Mouse (Mus musculus): ENCODE results near the gene Gstt2. TPM values are rescaled to one million over a fixed set of nuclear protein-coding genes. Genes with fewer than 3 reads are reported as not detected.

The Gstt2 gene
- total RNA-seq (2015) (4.7 and 5.9 TPM in 2 replicates), total RNA-seq (2017) (1.8 and 4.7 TPM in 2 replicates)

- peak; percentile 75 for ATAC-seq (ENCODE audit: poor library complexity, severe bottlenecking)
These were observed at the start of gene Gstt2 for GRCm38 (mm10) chr10:75837248-75837759. TSS of gene Gstt2 (minus strand) at chr10:75837424.

- no peak for ATAC-seq (ENCODE audit: poor library complexity, severe bottlenecking)
These were observed 47.5 kb upstream of the Gstt2 start for GRCm38 (mm10) chr10:75884742-75885141.

GRCm38 (mm10) chr10:75883232-75883552, 46.0 kb upstream of the Gstt2 start:
- ATAC-seq (ENCODE audit: poor library complexity, severe bottlenecking): peak; percentile 68

- ATAC-seq (ENCODE audit: poor library complexity, severe bottlenecking): no peak
These were observed 45.4 kb upstream of the Gstt2 start for GRCm38 (mm10) chr10:75882433-75883231.

- no peak for ATAC-seq (ENCODE audit: poor library complexity, severe bottlenecking)
These were observed 44.6 kb upstream of the Gstt2 start for GRCm38 (mm10) chr10:75881578-75882432.

- ATAC-seq (ENCODE audit: poor library complexity, severe bottlenecking): no peak
These were observed 43.8 kb upstream of the Gstt2 start for GRCm38 (mm10) chr10:75880771-75881577.

GRCm38 (mm10) chr10:75880351-75880750, 43.1 kb upstream of the Gstt2 start:
- no peak for ATAC-seq (ENCODE audit: poor library complexity, severe bottlenecking)

- no peak for ATAC-seq (ENCODE audit: poor library complexity, severe bottlenecking)
These were observed 41.6 kb upstream of the Gstt2 start for GRCm38 (mm10) chr10:75878836-75879235.

GRCm38 (mm10) chr10:75873543-75874170, 36.4 kb upstream of the Gstt2 start:
- no peak for ATAC-seq (ENCODE audit: poor library complexity, severe bottlenecking)

GRCm38 (mm10) chr10:75872915-75873542, 35.8 kb upstream of the Gstt2 start:
- peak; percentile 35; the same call in 1 of the 2 replicates for ATAC-seq (ENCODE audit: poor library complexity, severe bottlenecking)

- peak; percentile 7; the same call in 1 of the 2 replicates for ATAC-seq (ENCODE audit: poor library complexity, severe bottlenecking)
These were observed 35.0 kb upstream of the Gstt2 start for GRCm38 (mm10) chr10:75872025-75872914.

- no peak for ATAC-seq (ENCODE audit: poor library complexity, severe bottlenecking)
These were observed 24.4 kb upstream of the Gstt2 start for GRCm38 (mm10) chr10:75861587-75861986.

GRCm38 (mm10) chr10:75860746-75861145, 23.5 kb upstream of the Gstt2 start:
- peak; percentile 28; the same call in 1 of the 2 replicates for ATAC-seq (ENCODE audit: poor library complexity, severe bottlenecking)

- peak; percentile 97 for ATAC-seq (ENCODE audit: poor library complexity, severe bottlenecking)
These were observed 22.7 kb upstream of the Gstt2 start, which contains the start of gene Mif for GRCm38 (mm10) chr10:75859786-75860470. TSS of gene Mif (minus strand) at chr10:75860240.

GRCm38 (mm10) chr10:75859107-75859746, 22.0 kb upstream of the Gstt2 start:
- ATAC-seq (ENCODE audit: poor library complexity, severe bottlenecking): 0 out of 2 replicates have a peak, but pooled peaks have one; percentile 1

GRCm38 (mm10) chr10:75857598-75857997, 20.4 kb upstream of the Gstt2 start:
- no peak for ATAC-seq (ENCODE audit: poor library complexity, severe bottlenecking)

GRCm38 (mm10) chr10:75856976-75857375, 19.8 kb upstream of the Gstt2 start:
- no peak for ATAC-seq (ENCODE audit: poor library complexity, severe bottlenecking)
